Mouse (Mus musculus): Measurements from ENCODE around the gene Tmem74b.

The Tmem74b gene

DNA sequence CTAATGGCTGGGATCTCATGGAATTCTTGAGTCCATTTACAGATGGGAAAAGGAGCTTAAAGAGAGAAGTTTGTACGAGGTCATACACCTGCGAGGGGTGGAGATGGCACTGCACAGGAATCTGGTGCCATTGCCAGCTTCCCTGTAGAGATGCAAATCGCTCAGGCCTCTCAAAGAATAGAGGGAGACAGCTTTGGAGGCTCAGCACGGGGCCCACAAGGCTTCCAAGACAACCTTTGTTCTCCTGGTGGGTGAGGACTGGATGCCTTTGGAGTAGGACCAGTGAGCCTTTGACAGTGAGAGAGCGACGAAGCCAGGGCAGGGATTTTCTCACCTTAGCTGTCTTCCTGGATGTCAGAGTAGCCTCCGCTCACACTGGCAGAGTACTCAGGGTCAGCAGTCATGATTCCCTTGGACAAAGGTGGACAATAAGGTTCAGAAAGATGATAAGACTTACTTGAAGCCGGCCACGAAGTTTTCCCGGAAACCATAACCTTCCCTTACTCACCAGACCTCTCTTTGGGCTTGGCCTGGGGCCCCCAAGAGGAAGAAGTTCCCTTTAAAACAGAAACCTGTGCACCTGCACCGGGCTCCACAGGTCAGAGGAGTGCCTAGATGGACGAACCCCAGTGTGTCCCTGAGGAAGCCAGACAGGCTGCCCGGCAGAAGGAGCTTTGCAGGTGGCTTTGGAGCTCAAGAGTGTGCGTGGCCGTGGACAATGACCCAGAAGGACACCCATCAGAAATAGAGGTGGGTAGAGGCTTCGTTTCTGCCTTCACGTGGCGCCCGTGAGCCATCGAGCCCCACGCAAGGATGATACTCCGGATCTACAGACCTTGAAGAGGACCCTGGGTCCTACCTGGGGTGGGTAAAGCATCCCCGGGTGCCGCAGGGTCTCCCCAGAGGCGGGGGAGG, at the start of gene Tmem74b:
Gene Tmem74b (plus strand): TSS at position 778 of the 915 bp plus-strand sequence.
- DNase-seq (ENCODE audit: inconsistent age in 2 of 2, low spot score in 1 of 2): no peak

DNA sequence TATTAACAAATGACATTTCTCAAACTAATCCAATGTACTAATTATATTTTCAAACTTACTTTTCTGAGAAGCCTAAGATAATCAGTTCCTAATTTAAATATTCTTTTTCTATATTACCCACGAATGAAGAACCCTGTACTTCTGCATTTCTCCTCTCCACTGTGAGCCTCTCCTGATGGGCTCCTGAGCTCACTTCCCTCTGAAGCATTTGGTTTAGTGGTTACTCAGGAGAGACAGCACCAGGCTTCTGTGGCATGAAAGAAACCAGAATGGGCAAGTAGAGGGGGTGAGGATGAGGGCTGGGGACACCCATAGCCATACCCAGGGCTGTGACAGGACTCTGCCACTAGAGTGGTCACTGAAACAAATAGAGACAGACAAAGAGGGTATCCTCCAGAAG, 49.8 kb upstream of the Tmem74b start:
- DNase-seq (ENCODE audit: inconsistent age in 2 of 2, low spot score in 1 of 2): no peak

DNA sequence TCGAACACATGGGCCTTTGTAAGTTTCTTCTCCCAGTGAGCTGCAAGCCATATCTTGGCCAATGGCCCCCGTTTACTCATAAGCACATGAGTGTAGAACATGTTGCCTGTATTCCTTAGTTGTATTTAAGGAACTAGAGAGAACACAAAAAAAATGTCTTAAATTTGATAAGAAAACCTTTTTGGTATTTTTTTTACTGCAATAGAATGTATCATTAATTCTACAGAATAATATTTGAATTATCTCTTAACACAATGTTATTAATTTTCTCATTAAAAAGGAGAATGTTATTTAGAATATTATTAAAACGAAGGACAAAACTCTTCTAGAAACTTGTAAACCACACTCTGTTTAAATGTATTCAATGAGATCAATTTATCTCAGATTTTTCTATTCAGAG, 33.4 kb upstream of the Tmem74b start, which contains the start of gene Rad21l:
Gene Rad21l (minus strand): TSS at position 101 of the 400 bp plus-strand sequence.
- no peak for DNase-seq (ENCODE audit: inconsistent age in 2 of 2, low spot score in 1 of 2)

DNA sequence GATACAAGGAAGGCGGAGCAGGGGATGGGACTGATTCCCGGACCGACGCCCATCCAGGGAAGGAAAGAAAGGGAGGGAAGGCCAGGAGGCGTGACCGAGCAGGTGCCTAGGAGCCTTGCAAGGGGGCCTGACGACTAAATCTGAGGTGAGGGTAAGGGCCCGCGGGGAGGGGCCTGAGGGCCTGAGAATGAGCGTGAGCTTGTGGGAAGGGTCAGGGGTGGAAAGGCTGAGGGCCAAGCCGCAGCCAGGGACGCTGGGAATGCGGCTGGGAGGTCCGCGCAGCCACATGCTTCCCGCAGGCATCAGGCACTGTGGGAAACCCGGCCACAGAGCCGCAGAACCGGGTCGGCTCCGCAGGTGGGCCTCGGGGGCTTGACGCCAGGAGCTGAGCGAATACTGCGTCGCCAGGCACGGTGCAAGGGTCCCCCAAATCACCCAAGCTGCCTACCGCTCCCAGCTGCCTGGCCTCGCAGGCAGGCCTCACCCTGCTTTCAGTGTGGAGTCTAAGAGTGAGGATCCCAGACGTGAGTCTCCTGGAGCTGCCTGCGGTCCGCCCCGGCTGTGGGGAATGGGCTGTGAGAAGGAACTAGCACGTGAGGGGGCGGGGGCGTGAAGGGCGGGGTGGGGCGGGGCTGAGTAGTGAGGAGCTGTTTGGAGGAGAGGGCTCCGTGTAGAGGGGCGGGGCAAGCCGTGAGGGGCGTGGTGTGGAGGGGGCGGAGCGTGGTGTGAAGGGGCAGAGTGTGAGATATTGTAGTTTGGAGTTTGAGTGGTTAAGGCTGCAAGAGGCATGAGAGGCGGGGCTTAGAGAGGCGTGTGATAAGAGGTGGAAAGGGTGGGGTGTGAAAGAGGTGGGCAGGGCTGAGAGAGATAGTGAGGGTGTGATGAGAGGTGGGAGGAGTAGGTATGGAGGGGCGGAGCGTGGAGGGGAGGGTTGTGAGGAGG, 31.5 kb upstream of the Tmem74b start:
- DNase-seq (ENCODE audit: inconsistent age in 2 of 2, low spot score in 1 of 2): no peak

DNA sequence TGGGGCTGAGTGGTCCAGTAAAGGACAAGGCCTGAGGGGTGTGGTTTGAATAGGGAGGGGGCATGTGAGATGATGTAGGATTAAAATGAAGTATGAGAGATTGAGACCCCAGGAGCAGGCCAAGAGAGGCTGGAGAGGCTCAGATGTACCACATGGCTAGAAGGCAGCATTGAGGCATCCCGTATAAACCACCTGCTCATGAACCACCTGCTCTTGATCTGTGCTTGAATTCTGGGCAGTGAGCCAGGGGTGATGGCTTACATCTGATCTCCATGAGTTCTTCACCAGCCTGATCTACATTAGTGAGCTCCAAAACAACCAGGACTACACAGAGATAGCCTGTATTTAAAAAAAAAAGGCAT, 30.9 kb upstream of the Tmem74b start:
- no peak for DNase-seq (ENCODE audit: inconsistent age in 2 of 2, low spot score in 1 of 2)

DNA sequence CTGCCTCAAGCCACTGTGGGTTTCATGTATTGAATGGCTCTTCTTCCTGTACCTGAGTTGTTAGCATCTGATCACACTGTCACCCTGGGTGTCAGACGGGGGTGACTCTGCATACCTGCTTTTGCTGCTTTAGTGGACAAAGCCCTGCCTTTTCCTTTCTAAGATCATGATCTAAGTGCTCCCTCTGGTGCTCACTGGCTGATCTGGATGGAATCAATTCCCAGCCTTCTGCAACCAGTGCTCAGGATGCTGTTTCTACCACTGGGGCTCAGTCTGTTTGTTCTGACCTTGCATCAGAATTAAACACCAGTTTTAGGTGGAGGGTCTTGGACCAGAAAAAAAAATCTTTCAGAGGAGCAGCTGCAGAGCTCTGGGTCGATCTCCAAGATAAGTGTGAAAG, 25.6 kb upstream of the Tmem74b start:
- peak in 1 of 2 experiments; percentile 36 for DNase-seq (ENCODE audit: inconsistent age in 2 of 2, low spot score in 1 of 2)

DNA sequence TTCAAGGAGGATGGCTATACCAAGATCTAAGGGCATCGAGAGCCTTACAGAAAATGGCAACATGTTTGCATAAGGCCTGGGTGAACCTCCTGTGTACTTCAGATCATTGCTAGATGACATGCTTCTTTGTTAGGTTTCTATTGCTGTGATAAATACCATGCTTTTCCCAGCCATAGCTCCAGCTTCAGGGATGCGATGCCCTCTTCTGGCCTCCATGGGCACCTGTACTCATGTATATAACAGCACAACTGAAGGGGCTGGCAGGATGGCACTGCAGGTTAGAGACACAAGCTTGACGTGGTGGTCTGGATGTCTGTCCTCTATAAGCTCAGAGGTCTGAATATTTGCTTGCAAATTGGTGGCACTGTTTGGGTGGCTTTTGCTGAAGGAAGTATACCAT, 19.5 kb upstream of the Tmem74b start:
- DNase-seq (ENCODE audit: inconsistent age in 2 of 2, low spot score in 1 of 2): peak; percentile 23 to 52

DNA sequence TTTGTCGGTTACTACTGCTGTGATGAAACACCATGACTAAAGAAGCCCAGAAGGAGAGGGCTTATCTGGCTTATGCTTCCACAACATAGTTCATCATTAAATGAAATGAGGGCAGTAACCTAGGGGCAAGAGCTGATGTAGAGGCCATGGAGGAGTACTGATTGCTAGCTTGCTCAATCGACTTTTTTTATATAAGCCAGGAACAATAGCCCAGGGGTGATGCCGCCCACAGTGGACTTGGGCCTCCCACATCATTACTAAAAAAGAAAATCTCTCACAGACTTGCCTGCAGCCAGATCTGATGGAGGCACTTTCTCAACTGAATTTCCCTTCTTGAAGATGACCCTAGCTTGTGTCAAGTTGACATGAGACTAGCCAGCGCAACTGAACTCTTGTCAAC, 18.8 kb upstream of the Tmem74b start:
- no peak for DNase-seq (ENCODE audit: inconsistent age in 2 of 2, low spot score in 1 of 2)

DNA sequence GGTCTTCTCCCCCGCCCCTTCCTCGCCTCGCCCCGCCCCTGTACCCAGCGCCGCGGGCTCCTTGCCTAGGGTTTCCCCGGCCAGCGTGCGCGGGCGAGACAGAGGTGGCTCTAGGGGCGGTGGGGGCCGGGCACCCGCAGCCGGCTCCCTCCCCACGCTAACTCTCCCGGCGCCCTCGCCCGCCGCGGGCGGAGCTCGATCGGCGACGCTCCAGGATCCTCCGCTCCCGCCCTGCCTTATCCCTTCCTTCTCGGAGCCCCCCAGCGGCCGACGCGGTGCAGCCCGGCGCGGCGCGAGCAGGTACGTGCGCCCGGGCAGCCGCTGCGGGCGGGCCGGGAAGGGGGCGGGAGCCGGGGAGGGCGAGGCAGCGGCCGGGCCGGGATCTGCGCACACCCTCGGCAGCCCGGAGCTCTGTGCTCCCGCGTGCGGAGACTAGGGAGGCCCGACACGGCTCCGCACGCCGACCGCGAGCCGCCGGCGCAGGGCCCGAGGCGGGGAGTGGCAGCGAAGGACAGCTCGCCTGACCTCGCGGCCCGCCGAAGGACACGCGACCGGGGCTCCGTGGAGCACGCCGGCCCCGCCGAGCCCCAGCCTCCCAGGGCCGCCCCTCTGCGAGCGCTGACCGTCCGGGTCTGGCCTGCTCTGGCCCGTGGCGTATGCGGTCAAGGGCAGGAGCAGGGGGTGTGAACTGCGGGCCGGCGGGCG, 490 bp downstream of the Tmem74b start:
- DNase-seq (ENCODE audit: inconsistent age in 2 of 2, low spot score in 1 of 2): peak; percentile 55 to 82

DNA sequence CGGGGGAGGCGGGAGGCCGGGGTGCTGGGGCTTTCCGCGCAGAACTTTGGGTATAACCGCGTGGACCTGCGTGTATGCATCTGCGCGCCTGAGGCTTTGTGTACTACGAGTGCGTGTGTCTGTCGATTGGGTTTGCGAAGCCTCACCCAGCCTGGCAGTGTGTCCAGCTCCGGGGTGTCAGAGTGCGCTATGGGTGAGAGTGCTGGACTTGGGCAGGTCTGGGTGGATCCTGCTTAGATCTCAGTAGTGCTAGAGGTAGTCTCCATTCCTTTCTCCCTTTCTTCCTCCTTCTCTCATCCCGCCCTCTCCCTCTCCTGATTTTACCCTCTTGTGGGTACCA, 1.0 kb downstream of the Tmem74b start:
- DNase-seq (ENCODE audit: inconsistent age in 2 of 2, low spot score in 1 of 2): no peak

DNA sequence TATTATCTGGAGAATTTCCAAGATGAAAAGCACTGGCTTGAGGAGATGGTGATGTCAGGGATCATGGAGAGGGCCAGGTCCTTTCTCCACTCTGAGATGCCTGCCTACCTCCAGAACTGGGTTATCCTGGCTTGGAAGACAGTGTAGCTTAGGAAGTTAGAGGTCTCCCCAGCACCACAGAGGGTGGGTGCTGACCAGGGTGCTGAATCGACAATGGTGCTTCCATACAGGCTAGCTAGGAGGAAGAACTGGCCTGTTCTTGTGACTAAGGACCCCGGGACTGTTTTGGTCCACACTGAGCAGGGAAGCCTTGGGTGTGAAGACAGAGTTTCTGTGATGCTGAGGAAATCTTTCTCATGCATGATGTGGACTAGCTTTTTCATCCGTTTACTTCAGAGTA, 10.8 kb downstream of the Tmem74b start:
- DNase-seq (ENCODE audit: inconsistent age in 2 of 2, low spot score in 1 of 2): peak; percentile 11 to 53

DNA sequence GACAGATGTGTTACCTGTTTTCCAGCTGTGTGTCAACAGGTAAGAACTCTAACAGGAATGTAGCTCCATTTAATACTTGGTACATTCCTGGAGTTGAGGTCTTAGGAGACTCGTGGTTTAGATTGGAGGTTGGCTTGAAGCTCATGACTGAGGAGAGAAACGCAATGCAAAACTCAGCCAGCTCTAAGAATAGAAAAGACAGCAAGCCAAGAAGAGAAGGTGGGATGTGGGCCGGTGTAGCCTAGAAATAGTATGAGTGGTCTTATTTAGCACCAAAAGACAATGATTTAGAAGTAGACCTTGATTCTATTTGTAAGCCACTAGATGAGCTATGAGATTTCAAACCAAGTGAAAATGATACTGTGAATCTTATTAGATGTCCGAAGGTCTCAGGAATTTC, 13.7 kb downstream of the Tmem74b start:
- DNase-seq (ENCODE audit: inconsistent age in 2 of 2, low spot score in 1 of 2): no peak

DNA sequence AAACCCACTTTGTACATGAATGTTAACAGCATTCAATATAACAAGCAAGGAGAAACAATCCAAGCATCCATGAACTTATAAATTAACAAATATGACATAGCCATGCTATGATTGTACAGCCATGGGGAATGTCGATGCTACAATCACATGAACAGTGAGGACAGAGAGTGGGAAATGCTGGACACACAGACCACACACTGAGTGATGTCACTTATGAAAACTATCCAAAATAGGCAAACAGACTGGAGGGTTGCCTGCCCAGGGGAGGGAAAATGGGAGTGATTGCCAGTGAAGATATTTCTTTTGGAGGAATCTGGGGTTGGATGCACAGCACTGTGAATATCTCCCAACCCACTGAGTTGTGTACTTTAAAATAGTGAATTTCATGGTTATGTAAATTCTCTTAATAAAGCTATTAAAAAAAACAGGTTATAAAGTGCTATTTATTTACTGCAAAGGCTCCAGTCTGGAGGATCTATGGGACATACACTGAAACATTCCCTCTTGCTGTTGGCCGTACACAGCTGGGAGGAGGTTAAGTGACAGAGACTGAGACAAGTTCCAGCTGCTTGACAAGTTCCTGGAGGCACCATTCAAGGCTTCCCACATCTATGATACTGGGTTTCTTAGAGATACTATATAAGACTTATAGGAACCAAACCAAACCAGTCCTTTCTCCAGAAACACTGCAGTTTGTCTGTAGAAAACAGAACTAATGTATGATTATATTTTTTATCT, 14.7 kb downstream of the Tmem74b start:
- no peak for DNase-seq (ENCODE audit: inconsistent age in 2 of 2, low spot score in 1 of 2)

DNA sequence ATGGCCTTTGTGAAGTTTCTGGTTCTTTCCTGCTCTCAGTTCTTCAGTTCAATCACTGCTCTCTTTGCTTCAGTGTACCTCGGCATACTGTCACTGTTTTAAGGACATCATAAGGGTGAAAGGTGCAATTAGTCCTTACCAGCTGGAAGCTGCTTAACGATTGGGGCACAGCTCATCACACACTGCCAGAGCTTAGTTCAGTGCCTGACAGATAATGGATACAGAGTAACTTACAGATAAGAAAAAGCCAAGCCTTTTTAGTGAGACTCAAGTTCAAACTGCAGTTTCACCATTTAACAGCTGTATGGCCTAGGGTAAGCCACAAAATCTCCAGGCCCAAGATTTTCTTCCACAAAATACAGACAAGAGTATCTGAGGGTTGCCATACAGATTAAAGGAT, 22.3 kb downstream of the Tmem74b start:
- DNase-seq (ENCODE audit: inconsistent age in 2 of 2, low spot score in 1 of 2): no peak

DNA sequence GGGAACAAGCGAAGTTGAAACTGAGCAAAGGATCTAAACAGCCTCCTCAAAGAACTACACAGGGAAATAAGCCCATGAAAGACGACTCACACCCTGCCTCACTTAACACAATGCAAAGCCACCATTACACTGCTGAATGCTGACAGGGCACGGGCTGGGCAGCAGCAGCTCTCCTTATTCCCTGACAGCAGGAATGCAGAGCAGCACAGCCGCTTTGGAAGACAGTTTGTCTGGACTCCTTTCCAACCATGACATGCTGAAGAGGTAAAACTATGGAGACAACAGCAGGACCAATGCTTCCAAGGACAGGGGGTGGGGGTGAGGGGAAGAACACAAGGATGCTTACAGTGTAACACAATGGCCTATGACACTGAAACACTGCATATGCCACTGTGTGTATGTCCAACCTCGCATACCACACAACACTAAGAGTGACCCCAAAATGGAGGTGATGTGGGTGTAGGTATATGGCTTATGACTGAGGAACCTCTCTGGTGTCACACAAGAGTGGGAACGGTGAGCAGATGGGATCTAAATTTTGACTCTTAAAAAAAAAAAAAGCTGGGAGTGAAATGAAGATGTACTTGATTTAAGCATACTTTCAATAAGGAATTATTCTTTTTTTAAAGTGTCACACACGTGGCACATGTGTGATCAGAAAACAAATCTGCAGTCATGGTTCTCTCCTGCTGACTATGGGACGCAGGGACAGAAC, 31.5 kb downstream of the Tmem74b start:
- no peak for DNase-seq (ENCODE audit: inconsistent age in 2 of 2, low spot score in 1 of 2)

DNA sequence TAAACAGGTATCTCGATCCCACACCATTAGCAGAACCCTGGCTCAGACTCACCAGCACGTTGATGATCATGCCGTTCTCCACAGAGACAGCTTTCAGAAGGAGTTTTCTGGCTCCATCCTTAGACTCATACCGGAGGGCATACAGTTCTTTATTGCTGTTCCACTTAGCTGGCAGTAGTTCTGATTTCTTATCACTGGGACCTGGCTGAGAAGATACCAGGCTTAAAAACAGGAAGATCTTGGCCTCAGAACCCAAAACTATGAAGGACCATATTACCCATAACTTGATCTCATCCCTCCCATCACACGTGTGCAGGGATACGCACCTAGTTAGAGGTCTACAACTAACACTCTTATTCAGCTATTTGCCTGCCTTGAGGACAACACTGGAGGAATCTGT, 33.6 kb downstream of the Tmem74b start:
- no peak for DNase-seq (ENCODE audit: inconsistent age in 2 of 2, low spot score in 1 of 2)

DNA sequence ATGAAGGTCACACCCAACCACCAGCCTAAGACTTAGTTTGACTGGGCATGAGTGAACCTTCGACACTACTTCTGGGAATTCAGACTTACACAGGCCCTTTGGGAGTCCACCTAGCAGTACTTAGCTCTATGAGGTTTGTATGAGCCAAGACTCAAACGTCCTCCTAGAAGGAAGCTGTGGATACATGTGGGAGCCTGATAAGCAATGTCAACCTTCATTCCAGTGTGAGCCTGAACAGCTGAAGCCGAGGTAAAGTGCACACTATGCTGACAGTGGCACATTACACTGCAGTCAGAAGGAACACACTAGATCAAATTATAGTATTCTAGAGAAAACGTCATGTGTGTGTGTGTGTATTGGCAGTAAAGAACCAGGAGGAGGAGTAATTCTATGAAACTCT, 36.7 kb downstream of the Tmem74b start:
- no peak for DNase-seq (ENCODE audit: inconsistent age in 2 of 2, low spot score in 1 of 2)

DNA sequence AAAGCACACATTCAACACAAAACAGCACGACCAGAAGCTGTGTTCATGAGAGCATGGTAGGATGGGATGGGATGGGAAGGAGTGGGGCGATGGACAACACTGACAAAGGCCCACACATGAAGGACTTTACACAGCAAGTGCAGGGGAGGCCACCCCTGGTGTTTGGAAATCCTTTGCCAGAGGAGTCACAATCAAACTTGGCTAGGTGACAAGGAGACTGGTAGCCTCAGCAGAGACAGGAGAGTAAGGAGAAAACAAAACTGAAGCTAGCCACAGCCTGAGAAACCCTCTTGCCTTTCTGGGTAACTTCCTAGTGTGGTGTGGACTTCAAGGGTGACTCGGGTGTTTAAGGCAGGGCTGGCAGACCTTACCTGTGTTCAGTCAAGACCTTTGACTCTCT, 37.3 kb downstream of the Tmem74b start:
- no peak for DNase-seq (ENCODE audit: inconsistent age in 2 of 2, low spot score in 1 of 2)

DNA sequence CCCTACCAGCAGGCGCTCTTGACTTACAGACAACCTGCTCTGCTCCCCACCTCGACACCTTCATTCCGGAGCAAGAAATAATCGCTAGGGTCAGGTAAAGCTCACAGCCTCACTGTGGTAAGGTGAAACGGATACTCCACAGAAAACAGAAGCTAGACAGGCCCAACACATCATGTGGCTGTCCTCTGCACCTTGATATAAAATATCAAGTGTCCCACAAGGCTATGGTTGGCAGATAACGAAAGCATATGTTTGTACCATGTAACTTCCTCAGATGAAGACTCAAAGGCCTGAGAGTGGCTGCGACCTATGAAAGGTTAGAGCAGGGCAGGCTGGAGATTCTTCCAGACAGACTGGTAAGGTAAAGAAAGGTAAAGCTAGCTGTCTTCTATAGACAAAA, 37.7 kb downstream of the Tmem74b start:
- no peak for DNase-seq (ENCODE audit: inconsistent age in 2 of 2, low spot score in 1 of 2)
